Mouse (Mus musculus) heart, embryonic 13.5 days (tissue): ENCODE results near the gene Mrc2. TPM values are rescaled to one million over a fixed set of nuclear protein-coding genes. Genes with fewer than 3 reads are reported as not detected.

Experiments used
- ATAC-seq: fragments of 200-750 bp; cut with Nextera tagmentation; 2 replicates; pipeline ENCODE4 v1.8.0; 2017; ENCODE audit warnings: moderate TSS enrichment; ENCODE audit not compliant: insufficient number of reproducible peaks, low FRiP score, low TSS enrichment; ENCODE audit errors: extremely low read depth
- H3K27ac ChIP-seq: fragments of 300-500 bp; sonication (generic); replicated peaks from 2 replicates; pipeline ENCODE4 v1.5.1; 2015; ENCODE audit warnings: moderate library complexity, mild to moderate bottlenecking, inconsistent platforms
- H3K27me3 ChIP-seq: fragments of 300-500 bp; sonication (generic); replicated peaks from 2 replicates; pipeline ENCODE4 v1.6.1; 2015; ENCODE audit warnings: mild to moderate bottlenecking, inconsistent platforms
- H3K36me3 ChIP-seq: fragments of 300-500 bp; sonication (generic); 2 replicates; pipeline ENCODE4 v1.6.1; 2015; ENCODE audit warnings: mild to moderate bottlenecking, inconsistent platforms
- H3K4me1 ChIP-seq: fragments of 300-500 bp; sonication (generic); 2 replicates; pipeline ENCODE4 v1.6.1; 2015; ENCODE audit warnings: inconsistent platforms
- H3K4me2 ChIP-seq: fragments of 300-500 bp; sonication (generic); 2 replicates; pipeline ENCODE4 v1.6.1; 2015; ENCODE audit warnings: inconsistent platforms, mild to moderate bottlenecking, moderate library complexity
- H3K4me3 ChIP-seq: fragments of 300-500 bp; sonication (generic); 2 replicates; pipeline ENCODE4 v1.5.1; 2015; ENCODE audit warnings: moderate library complexity, mild to moderate bottlenecking, inconsistent platforms
- H3K9ac ChIP-seq: fragments of 300-500 bp; sonication (generic); 2 replicates; pipeline ENCODE4 v1.6.1; 2015; ENCODE audit warnings: inconsistent platforms, mild to moderate bottlenecking, moderate library complexity
- H3K9me3 ChIP-seq: fragments of 300-500 bp; sonication (generic); 2 replicates; pipeline ENCODE4 v1.6.1; 2016; ENCODE audit warnings: inconsistent platforms
- WGBS: fragments of 180-500 bp; shearing (Covaris S2); methylation state at CpG from one replicate; pipeline ENCODE4 v1.1.7; 2015; ENCODE audit warnings: mixed read lengths; 5-methylcytosine and 5-hydroxymethylcytosine counted together
- polyA plus RNA-seq: library from polyadenylated mRNA; unstranded; fragments of >200 nt; fragmentation: Nextera tagmentation; extraction: Ambion mirVana; gene quantifications from 2 replicates; pipeline ENCODE4 v1.2.1, GENCODE M21; 2015

Gene Mrc2
- polyA plus RNA-seq, 1 experiment from 2014 or later, result 9.8 TPM

- no peak for ATAC-seq
- peaks cover 11% of the 10 kb centered on the region for H3K36me3 ChIP-seq
- peaks cover 43% of the 10 kb centered on the region for H3K4me1 ChIP-seq
- no peak overlapping the region for H3K27ac ChIP-seq
- H3K9me3 ChIP-seq, result no peaks in the 10 kb centered on the region
- H3K27me3 ChIP-seq, result 0 out of 2 replicates have a peak, but pooled peaks cover 3% of the 10 kb centered on the region
- no peak overlapping the region for H3K4me2 ChIP-seq
- H3K9ac ChIP-seq, result no peak overlapping the region
- H3K4me3 ChIP-seq, result no peak overlapping the region
- WGBS, result 87% methylated on average over 3 of the region's 3 CpGs
Measured at GRCm38 (mm10) chr11:105331129-105331528, 38.7 kb downstream of the Mrc2 start.

GRCm38 (mm10) chr11:105331732-105332131 lies 39.3 kb downstream of the Mrc2 start:
- Histone ChIP-seq H3K4me1 (peaks cover 43% of the 10 kb centered on the region), H3K36me3 (peaks cover 17% of the 10 kb centered on the region), H3K9me3 (no peaks in the 10 kb centered on the region), H3K4me3 (no peak overlapping the region), H3K27ac (no peak overlapping the region), H3K27me3 (0 out of 2 replicates have a peak, but pooled peaks cover 3% of the 10 kb centered on the region), H3K4me2 (no peak overlapping the region), H3K9ac (no peak overlapping the region)
- 22% methylated on average over 10 of the region's 10 CpGs for WGBS
- ATAC-seq, result 0 out of 2 replicates have a peak, but pooled peaks have one; percentile 18

DNA sequence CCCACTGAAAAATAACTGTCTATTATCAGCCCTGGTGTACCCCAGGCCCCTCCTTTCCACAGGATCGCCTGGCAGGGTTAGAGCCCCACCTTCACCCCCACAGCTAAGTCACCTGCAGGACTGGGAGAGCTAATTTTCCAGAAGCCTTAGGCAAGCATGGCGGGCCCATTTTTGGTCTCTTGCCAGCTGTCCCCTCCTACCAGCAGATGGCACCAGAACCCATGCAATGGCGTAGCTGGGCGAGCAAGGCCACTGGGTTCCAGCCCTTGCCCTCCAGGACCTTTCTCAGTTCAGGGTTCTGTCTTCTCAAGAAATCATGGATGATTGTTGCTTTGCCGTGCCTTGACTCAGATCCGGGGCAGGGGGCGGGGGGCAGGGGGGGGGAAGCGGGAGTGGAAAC lies 40.0 kb downstream of the Mrc2 start:
- Histone ChIP-seq H3K27me3 (0 out of 2 replicates have a peak, but pooled peaks cover 3% of the 10 kb centered on the region), H3K9me3 (no peaks in the 10 kb centered on the region), H3K4me3 (no peak overlapping the region), H3K4me1 (peaks cover 43% of the 10 kb centered on the region), H3K27ac (no peak overlapping the region), H3K36me3 (peaks cover 22% of the 10 kb centered on the region), H3K4me2 (no peak overlapping the region), H3K9ac (no peak overlapping the region)
- WGBS, result 58% methylated on average over 8 of the region's 8 CpGs
- no peak for ATAC-seq

- Histone ChIP-seq H3K27ac (peak overlapping the region; percentile 75), H3K9ac (peak overlapping the region; percentile 21; the same call in 1 of the 2 replicates)
- peak; percentile 16; the same call in 1 of the 2 replicates for ATAC-seq
Measured at GRCm38 (mm10) chr11:105333867-105334670, 41.6 kb downstream of the Mrc2 start.

GRCm38 (mm10) chr11:105338596-105339390 lies 46.4 kb downstream of the Mrc2 start:
- H3K36me3 ChIP-seq, result peaks cover 52% of the 10 kb centered on the region

More at GRCm38 (mm10) chr11:105333867-105334670, 41.6 kb downstream of the Mrc2 start:
- Histone ChIP-seq H3K4me3 (no peak overlapping the region), H3K4me2 (0 out of 2 replicates have a peak overlapping the region, but pooled peaks have one; percentile 3), H3K9me3 (no peaks in the 10 kb centered on the region), H3K36me3 (peaks cover 21% of the 10 kb centered on the region), H3K27me3 (0 out of 2 replicates have a peak, but pooled peaks cover 3% of the 10 kb centered on the region), H3K4me1 (peaks cover 51% of the 10 kb centered on the region)
- 31% methylated on average over 8 of the region's 8 CpGs for WGBS

DNA sequence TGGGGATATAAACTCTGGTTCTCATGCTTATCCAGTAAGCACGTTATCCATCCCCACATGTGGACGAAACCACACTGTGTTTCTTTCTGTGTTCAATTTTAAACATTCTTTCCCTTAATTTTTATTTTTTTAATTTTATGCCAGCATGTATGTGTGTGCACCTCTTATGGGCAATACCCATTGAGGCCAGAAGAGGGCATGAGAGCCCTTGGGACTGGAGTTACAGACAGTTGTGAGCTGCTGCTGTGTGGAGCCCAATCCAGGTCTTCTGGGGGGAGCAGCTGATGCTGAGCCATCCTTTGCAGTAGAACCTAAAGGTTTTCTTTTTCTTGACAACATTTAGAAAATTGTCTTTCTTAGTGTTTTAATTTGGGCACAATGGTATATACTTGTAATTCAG lies 52.8 kb downstream of the Mrc2 start:
- no peak for ATAC-seq
- Histone ChIP-seq H3K9me3 (no peaks in the 10 kb centered on the region), H3K4me3 (no peak overlapping the region), H3K27me3 (no peaks in the 10 kb centered on the region), H3K4me1 (peaks cover 24% of the 10 kb centered on the region), H3K36me3 (peaks cover 72% of the 10 kb centered on the region), H3K27ac (no peak overlapping the region), H3K9ac (no peak overlapping the region), H3K4me2 (no peak overlapping the region)
- 72% methylated on average over 2 of the region's 2 CpGs for WGBS

More at GRCm38 (mm10) chr11:105338596-105339390, 46.4 kb downstream of the Mrc2 start:
- H3K4me1 ChIP-seq, result peaks cover 22% of the 10 kb centered on the region
- no peak overlapping the region for H3K4me2 ChIP-seq
- no peak overlapping the region for H3K9ac ChIP-seq
- no peak overlapping the region for H3K4me3 ChIP-seq
- no peaks in the 10 kb centered on the region for H3K9me3 ChIP-seq
- H3K27ac ChIP-seq, result no peak overlapping the region
- H3K27me3 ChIP-seq, result 0 out of 2 replicates have a peak, but pooled peaks cover 3% of the 10 kb centered on the region
- no peak for ATAC-seq
- 62% methylated on average over 12 of the region's 12 CpGs for WGBS

DNA sequence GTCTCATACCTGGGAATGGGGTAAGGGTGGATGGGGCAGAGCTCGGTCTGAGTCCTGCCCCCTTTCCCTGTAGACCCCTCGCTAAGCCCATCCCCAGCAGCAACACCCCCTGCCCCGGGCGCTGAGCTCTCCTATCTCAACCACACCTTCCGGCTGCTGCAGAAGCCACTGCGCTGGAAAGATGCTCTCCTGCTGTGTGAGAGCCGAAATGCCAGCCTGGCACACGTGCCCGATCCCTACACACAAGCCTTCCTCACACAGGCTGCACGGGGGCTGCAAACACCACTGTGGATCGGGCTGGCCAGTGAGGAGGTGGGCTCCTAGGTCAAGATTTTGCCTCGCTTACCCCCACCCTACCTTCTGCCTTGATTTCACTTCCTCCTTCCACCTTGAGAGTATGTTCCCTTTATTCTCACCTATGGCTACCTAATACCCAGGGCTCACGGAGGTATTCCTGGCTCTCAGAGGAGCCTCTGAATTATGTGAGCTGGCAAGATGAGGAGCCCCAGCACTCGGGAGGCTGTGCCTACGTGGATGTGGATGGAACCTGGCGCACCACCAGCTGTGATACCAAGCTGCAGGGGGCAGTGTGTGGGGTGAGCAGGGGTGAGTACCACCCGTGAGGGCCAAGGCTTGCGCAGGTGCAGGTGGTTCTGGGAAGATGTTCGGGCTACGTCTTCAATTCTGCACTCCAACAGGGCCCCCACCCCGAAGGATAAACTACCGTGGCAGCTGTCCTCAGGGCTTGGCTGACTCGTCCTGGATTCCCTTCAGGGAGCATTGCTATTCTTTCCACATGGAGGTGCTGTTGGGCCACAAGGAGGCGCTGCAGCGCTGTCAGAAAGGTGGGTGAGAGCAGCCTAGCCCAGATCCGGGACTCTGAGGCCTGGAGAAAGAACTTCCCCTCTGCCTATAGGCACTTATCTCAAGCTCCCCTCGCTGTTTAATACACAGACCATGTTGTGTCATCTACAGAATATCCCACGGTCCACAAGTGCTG lies 55.0 kb downstream of the Mrc2 start:
- H3K27me3 ChIP-seq, result no peaks in the 10 kb centered on the region
- WGBS, result 54% methylated on average over 28 of the region's 28 CpGs
- H3K4me3 ChIP-seq, result no peak overlapping the region
- peak overlapping the region; percentile 33; the same call in 1 of the 2 replicates for H3K9ac ChIP-seq
- no peak overlapping the region for H3K27ac ChIP-seq
- peak; percentile 48; the same call in 1 of the 2 replicates for ATAC-seq
- H3K9me3 ChIP-seq, result no peaks in the 10 kb centered on the region
- H3K4me1 ChIP-seq, result peaks cover 32% of the 10 kb centered on the region
- peak overlapping the region; percentile 27; the same call in 1 of the 2 replicates for H3K4me2 ChIP-seq
- H3K36me3 ChIP-seq, result peaks cover 56% of the 10 kb centered on the region

- no peak overlapping the region for H3K4me3 ChIP-seq
- H3K9ac ChIP-seq, result no peak overlapping the region
- H3K27ac ChIP-seq, result no peak overlapping the region
- H3K4me2 ChIP-seq, result no peak overlapping the region
- no peak for ATAC-seq
- H3K4me1 ChIP-seq, result peaks cover 43% of the 10 kb centered on the region
- 95% methylated on average over 9 of the region's 9 CpGs for WGBS
- no peaks in the 10 kb centered on the region for H3K9me3 ChIP-seq
- H3K27me3 ChIP-seq, result no peaks in the 10 kb centered on the region
- H3K36me3 ChIP-seq, result peaks cover 47% of the 10 kb centered on the region
Measured at GRCm38 (mm10) chr11:105348495-105348982, 56.1 kb downstream of the Mrc2 start.

DNA sequence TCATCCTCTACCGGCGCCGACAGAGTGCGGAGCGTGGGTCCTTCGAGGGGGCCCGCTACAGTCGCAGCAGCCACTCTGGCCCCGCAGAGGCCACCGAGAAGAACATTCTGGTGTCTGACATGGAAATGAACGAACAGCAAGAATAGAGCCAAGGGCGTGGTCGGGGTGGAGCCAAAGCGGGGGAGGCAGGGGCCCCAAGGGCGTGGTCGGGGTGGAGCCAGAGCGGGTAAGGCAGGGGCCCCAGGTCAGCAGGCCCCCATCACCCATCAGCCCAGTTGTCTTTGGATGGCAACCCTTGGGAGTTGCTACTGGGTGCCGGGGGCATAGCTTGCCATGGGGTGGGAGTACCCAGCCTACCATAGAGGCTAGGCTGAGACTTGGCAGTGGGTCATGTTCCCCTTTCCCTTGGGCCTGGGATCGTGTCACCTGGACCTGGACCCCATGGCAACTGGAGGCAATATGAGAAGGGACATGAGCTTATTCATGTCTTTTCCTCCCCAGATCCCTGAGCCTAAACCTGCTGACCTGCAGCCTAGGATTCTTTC lies 57.4 kb downstream of the Mrc2 start:
- Histone ChIP-seq H3K9ac (no peak overlapping the region), H3K27ac (no peak overlapping the region), H3K4me1 (peaks cover 55% of the 10 kb centered on the region), H3K27me3 (no peaks in the 10 kb centered on the region), H3K4me3 (no peak overlapping the region), H3K4me2 (peak overlapping the region; percentile 1; the same call in 1 of the 2 replicates), H3K36me3 (peaks cover 40% of the 10 kb centered on the region), H3K9me3 (no peaks in the 10 kb centered on the region)
- ATAC-seq, result peak; percentile 52; the same call in 1 of the 2 replicates
- 69% methylated on average over 19 of the region's 19 CpGs for WGBS

DNA sequence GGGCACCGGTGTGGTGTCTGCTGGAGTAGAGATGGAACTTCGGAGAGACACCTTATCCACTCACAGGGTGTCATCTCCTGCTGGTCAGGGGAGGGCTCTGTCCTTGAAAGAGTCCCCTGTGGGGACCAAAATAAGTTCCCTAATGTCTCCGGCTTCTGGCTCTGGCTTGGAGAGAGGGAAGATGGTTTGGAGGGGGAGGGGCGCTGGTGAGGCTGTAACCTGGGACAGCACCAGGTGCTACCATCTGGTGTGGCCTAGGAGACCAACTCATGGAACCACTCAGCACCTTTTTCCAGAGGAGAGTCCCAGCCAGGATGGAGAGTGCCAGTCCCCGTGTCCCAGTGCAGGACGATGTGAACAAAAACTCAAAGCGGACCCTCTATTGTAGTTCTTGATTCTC lies 58.2 kb downstream of the Mrc2 start:
- H3K27me3 ChIP-seq, result no peaks in the 10 kb centered on the region
- H3K4me2 ChIP-seq, result no peak overlapping the region
- no peak overlapping the region for H3K27ac ChIP-seq
- no peak overlapping the region for H3K4me3 ChIP-seq
- peaks cover 62% of the 10 kb centered on the region for H3K4me1 ChIP-seq
- H3K9ac ChIP-seq, result no peak overlapping the region
- 88% methylated on average over 7 of the region's 7 CpGs for WGBS
- ATAC-seq, result no peak
- H3K9me3 ChIP-seq, result no peaks in the 10 kb centered on the region
- H3K36me3 ChIP-seq, result peaks cover 32% of the 10 kb centered on the region
